Mouse (Mus musculus) adrenal gland, postnatal 4 days (tissue): ENCODE results near the gene Schip1. TPM values are rescaled to one million over a fixed set of nuclear protein-coding genes. Genes with fewer than 3 reads are reported as not detected.

Experiments used
- DNase-seq, 2 experiments: peaks; one replicate each; pipeline ENCODE4 v3.0.0; 2021 to 2022; ENCODE audit warnings: low spot score in 2 of 2, mixed read lengths in 2 of 2
- total RNA-seq, 2 experiments: library from RNA; stranded (reverse); gene quantifications; 2 replicates each; pipeline ENCODE4 v1.2.3; 2021

Gene Schip1
- total RNA-seq, 2 experiments from 2014 or later: 27.5 to 31.2 TPM

- no peak for DNase-seq
Observed at GRCm38 (mm10) chr3:68378799-68379198, 314.2 kb downstream of the Schip1 start.

- no peak for DNase-seq
Observed at GRCm38 (mm10) chr3:68379242-68379641, 314.6 kb downstream of the Schip1 start.

DNA sequence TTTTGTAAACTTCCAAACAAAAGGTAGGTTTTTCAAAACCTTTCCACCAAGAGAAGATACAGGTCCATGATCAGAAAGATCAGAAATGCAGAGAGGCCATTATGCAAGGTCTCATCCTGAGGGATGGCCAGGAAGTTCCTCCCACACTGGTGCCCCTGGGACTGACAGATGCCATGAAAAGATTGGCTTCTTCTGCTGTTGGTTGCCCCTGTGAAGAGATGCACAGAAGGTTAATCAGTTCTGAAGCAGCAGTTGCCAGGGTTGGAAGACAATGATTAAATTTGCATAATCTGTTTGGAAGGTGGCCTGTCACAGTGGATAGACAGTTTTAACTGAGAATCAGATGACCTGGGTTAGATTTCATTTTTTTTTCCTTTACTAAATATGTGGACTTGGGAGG is 319.1 kb downstream of the Schip1 start:
- DNase-seq: no peak

DNA sequence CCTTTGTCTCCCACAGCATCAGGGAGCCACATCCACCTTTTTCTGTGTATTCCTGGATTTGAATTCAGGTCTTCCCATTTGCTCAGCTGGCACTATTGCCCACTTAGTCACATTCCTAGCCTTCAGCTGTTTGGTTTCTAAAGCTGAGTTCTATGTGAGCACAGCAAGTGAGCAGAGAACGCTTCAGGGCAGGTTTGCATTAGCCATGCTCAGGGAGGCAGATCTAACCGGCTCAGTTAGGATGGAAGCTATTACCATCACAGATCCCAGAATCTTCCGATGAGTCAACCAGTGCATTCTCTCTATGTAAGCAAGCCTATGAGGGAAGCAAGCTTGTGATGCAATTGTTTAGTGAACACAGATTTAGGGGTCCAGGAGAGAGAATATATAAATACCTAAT is 320.9 kb downstream of the Schip1 start:
- DNase-seq: no peak

DNA sequence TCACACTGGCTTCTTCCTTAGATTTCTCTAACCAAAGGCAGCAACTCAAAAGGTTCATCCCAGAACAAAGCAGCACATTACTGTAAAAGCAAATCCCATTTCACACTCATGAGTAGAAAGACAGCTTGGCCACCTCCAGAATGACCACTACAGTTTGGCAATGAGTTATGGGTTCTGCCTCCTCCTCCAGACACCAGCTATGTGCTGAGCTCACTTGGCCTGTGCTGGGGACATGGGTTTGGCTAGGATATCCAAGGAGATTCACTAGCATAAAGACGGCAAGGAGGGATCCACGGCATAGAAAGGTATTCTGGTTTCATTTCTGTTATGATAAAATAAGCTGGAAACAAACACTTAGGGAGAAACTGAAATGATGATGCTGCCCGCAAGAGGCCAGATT is 323.4 kb downstream of the Schip1 start:
- DNase-seq: no peak

GRCm38 (mm10) chr3:68393578-68393977 is 329.0 kb downstream of the Schip1 start:
- no peak for DNase-seq

- DNase-seq: no peak
Observed at GRCm38 (mm10) chr3:68398691-68399090, 334.1 kb downstream of the Schip1 start.

- DNase-seq: no peak
Observed at GRCm38 (mm10) chr3:68400121-68400520, 335.5 kb downstream of the Schip1 start.

- DNase-seq: no peak
Observed at GRCm38 (mm10) chr3:68403343-68403742, 338.7 kb downstream of the Schip1 start.

DNA sequence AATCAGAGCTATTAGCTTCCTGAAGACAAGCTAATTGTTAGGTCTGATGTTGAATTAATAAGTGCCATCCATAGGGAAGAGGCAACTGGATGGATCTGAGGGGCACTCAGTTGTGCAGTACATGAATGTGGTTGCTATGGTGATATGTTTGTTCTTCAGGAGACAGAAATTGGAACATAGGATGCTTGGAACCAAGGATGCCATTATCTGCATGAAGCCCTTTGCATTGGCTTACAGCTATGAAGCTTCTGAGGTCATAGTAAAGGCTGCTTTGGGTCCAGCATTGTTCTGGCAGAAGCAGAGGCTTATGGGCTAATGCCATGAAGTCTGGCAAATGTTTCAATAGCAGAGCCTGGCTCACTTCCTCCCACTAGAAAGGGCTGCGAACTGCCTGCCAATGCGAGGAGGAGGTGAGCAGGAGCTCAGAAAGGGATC is 339.2 kb downstream of the Schip1 start:
- no peak for DNase-seq

GRCm38 (mm10) chr3:68405724-68406123 is 341.1 kb downstream of the Schip1 start:
- no peak for DNase-seq

DNA sequence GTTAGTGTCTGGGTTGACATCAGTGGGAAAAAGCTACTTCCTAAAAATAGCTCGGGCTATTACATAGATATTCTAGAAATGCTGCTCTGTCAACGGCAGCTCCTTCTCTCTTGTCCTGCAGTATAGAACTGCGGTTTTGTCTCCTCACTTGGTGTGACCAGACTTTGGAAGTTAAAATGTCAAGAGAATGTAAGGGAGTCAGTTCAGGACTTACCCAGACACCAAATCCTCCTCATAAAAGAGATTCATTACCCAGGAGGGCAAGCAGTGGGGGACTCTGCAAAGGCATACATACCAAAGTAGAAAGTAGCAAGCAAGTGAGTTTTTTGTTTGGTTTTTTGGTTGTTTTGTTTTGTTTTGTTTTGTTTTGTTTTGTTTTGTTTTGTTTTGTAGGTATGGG is 347.7 kb downstream of the Schip1 start:
- DNase-seq: no peak

DNA sequence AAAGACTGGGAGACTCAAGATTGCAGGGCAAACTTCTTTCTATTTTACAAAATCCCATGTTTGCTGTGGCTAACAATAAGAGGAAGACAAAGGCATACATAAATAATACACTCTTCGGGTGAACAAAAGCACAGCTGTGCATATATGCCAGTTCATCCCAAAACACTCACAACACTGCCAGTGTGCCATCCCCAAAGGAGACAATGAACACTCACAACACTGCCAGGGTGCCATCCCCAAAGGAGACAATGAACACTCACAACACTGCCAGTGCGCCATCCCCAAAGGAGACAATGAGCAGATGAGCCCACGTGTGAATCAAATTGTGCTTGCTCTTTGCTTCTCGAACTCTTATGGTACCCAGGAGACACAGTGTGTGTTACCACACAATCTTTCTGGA is 355.2 kb downstream of the Schip1 start:
- DNase-seq: no peak

DNA sequence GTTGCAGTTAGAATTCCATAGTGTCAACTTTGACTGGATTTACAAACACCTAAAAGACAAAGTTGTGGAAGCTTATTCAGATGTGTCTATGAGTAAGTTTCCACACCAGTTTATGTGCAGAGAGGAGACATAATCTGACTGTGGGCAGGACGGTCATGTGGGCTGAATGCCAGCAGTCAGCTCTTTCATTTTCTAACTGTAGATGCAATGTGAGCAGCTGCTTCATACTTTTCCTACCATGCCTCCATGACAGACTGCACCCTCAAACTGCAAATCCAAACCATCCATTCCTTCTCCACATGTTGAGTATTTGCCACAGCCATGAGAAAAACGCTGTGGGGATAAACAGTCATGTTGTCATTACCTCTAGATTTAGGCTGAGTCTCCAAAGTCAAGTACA is 356.3 kb downstream of the Schip1 start:
- no peak for DNase-seq

DNA sequence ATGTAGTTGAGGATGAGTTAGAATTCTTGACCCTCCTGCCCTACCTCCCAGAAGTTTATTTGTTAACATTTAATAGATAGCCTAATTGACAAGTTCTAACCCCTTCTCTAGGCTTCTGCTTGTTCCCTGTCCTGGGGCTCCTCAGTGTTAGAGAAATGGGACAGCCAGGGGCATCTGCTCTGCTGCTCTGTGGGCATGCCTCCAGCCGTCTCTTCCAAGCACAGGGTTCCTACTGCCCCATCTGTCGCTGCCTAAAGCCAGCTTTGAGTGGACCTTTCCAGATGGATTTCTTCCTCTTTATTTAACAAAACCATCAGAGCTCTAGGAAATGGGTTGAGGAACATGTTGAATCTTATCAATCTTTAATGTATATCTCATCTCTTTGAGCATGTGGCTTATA is 357.2 kb downstream of the Schip1 start:
- DNase-seq: no peak

DNA sequence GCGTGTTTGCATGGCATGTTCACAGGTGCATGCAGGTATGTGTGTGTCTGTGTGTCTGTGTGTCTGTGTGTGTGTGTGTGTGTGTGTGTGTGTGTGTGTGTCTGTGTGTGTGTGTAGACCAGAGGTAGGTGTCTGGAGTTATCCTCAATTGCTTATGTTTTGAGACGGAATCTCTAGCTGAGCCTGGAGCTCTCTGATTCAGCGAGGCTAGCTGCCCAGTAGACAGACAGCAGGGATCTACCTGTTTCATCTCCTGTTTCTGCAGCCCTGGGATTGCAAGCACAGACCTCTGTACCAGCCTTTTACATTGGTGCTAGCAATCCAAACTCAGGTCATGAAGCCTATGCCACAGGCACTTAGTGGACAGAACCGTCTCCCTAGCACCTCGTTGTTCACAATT is 363.5 kb downstream of the Schip1 start:
- DNase-seq: no peak

DNA sequence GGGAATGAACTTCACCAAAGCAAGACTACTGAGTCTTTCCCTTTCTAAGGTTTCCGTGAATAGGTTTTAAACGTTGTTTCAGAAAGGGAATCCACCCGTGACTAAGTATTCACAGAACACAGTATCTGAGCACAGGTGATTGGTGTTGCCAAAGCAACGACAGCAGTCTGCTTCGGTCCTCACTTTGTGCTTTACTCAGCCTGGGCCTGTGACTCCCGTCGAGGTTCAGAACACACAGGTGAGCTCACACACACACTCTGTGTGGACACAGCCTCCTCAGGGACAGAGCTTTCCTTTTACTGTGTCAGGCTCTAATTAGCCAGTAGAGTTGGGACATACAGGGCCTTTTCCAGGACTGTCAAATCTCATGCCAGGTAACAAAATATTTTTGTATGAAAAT is 369.8 kb downstream of the Schip1 start:
- no peak for DNase-seq

GRCm38 (mm10) chr3:68434897-68435296 is 370.3 kb downstream of the Schip1 start:
- DNase-seq: no peak

DNA sequence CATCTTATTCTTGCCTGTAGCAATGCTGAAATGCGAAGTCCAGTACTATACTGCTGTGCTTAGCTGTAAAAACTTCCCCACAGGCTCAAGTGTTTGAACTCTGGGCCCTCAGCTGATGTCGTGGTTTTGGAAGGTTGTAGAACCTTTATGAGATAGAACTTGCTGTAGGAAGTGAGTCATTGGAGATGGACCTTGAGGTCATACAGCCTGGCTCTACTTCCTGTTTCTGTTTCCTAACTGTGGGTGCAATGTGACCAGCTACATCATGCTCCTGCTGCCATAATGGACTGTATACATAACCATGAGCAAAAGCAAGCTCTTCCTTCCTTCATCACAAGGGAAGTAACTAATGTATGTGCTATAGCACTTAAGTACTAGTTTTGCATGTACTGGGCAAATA is 383.9 kb downstream of the Schip1 start:
- DNase-seq: no peak

- DNase-seq: no peak
Observed at GRCm38 (mm10) chr3:68451634-68452033, 387.0 kb downstream of the Schip1 start.

GRCm38 (mm10) chr3:68453266-68453665 is 388.7 kb downstream of the Schip1 start:
- DNase-seq: no peak

GRCm38 (mm10) chr3:68453719-68454455 is 389.3 kb downstream of the Schip1 start:
- no peak for DNase-seq

DNA sequence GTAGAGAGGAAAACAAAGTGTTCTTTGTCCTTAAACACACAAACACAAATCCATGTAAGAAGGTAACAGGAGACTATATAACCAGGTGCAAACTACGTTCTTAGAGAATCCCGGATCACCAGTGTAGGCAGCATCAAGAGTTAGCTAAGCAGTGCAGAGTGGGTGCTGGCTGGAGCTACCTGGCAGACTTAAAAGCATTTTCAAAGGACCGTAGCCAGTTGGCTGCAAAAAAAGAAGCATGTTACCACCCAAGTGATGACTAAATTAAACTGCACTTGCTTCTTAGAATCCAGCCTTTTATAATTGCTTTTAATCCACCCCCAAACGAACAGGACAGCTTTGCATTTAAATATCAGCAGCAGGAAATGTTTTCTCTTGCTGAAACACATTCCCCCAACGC is 402.0 kb downstream of the Schip1 start:
- DNase-seq: no peak
